Mouse (Mus musculus): ENCODE data around the gene Pigk. TPM values are rescaled to one million over a fixed set of nuclear protein-coding genes. Genes with fewer than 3 reads are reported as not detected.

The Pigk gene
- polyA plus RNA-seq (2015; fragmentation: Nextera tagmentation; extraction: Ambion mirVana), result 32.5 and 36.9 TPM in 2 replicates

DNA sequence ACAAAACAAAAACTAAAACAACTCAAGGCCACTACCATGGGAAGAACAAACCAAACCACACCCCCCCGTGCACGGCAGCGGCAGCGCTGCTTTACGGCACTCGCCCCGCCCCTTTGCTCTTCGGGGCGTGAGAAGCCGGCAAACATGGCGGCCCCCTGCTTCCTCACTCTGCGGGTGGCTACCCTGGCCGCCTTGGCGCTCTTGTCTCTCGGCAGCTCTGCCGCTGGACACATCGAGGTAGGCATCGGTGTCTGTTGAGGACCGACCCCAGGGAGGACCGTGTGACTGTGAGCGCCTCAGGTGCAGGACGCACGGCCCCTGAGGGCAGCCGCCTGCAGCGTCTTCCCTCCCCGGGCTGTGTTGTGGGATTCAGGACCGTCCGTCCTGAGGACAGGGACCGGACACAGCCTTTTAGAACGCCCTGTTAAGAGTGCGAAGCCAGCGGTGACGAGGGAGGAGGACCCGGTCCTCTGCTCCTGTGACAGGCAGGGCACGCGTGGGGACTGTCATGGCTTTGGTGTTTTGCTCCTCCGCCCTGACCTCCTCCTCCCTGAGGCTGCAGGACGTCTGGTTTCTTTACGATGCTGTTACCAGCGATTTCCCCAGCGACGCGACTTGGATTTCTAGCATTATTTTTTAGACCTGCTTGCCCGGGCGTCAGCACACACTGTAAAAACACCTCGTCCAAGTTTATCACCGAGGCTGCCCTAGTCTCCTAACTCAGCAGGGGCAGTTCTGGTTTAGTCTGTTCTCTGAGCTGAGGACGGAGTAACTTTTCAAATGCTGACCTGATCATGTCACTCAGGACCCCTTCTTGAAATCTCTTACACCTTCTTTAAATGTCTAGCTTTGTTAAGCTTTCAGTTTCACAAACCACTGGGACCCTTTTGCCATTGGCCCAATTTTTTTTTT lies at the start of gene Pigk:
TSS of gene Pigk (plus strand) at position 110 of the 912 bp plus-strand sequence.
- peak; percentile 85 for ATAC-seq (replicated peaks; ENCODE audit: insufficient number of reproducible peaks, insufficient read depth, low FRiP score, low read depth)
- H3K9ac ChIP-seq, result peak within 1 kb of the TSS; percentile 77
- no peaks in the 10 kb centered on the region for H3K36me3 ChIP-seq
- peak within 1 kb of the TSS; percentile 82 for H3K4me2 ChIP-seq
- H3K4me1 ChIP-seq (replicated peaks), result peaks cover 7% of the 10 kb centered on the region; the same call in 1 of the 2 replicates
- H3K9me3 ChIP-seq (replicated peaks), result no peaks in the 10 kb centered on the region
- H3K27ac ChIP-seq, result peak within 1 kb of the TSS; percentile 68
- peak within 1 kb of the TSS; percentile 91 for H3K4me3 ChIP-seq
- no peaks in the 10 kb centered on the region for H3K27me3 ChIP-seq
- under 1% methylated on average over 48 of the region's 48 CpGs for WGBS

DNA sequence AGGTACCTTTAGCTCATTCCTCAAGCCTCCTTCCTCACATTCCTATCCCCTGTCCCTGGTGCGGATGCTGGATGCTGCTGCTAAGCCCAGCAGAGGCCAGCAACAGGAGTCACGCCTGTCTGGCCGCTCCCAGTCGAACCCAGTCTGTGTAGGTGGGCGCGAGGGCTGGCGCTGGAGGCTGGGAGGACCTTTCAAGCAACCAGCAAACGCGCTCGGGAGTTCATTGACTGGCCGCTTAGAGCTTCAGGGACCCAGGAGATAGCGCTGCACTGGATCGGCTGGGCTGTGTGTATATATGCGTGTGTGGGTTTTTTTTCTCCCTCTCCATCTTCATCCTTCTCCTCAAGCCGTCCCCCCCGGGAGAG lies 46.9 kb upstream of the Pigk start:
- peaks cover 61% of the 10 kb centered on the region for H3K27me3 ChIP-seq
- no peaks in the 10 kb centered on the region for H3K36me3 ChIP-seq
- peaks cover 10% of the 10 kb centered on the region for H3K4me1 ChIP-seq (replicated peaks)
- ATAC-seq (replicated peaks; ENCODE audit: insufficient number of reproducible peaks, insufficient read depth, low FRiP score, low read depth), result no peak
- no peak overlapping the region for H3K27ac ChIP-seq
- peak overlapping the region; percentile 59 for H3K4me3 ChIP-seq
- H3K9me3 ChIP-seq (replicated peaks), result no peaks in the 10 kb centered on the region
- H3K4me2 ChIP-seq, result peak overlapping the region; percentile 98
- WGBS, result 1% methylated on average over 16 of the region's 16 CpGs
- 0 out of 2 replicates have a peak overlapping the region, but pooled peaks have one; percentile 24 for H3K9ac ChIP-seq

DNA sequence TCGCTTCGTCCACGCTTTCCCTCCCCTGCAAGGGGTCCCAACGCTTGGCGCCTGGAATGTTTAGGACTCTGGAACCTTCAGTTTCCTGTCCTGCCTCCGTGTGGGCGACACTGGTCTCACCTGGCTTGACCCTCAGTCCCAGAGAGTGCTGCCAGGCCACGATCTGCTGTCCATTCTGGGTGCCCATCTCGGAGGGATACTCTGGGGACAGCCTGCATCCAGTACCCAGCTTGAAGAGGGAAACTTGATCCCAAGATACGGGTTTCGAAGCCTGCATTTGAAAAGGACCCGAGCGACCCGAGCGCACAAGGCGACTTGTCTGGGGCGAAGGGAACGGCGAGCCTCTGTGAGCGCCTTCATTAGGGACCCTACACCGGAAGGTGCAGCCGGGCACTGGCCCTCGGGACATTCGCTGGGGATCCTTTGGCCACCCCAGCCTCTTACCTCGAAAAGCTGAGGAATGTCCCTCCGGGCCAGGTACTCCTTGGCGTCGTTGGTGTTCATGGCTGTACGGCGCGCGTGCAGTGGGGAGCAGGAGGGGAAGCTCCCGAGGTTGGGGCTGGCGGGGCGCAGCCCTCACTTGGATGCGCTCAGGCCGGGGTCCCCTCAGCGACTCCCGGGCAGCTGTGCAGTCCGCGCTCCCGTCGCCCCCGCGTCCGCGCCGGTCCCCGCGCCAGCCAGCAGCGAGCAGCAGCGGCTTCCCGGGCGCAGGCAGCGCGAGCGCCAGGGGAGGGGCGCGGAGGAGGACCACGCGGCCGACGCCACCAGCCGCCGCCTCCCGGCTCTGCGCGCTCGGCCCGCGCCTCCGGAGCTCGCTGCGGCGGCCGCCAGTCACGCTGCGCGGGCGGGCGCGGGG lies 46.3 kb upstream of the Pigk start:
- under 1% methylated on average over 81 of the region's 82 CpGs for WGBS
- Histone ChIP-seq H3K27me3 (peaks cover 61% of the 10 kb centered on the region), H3K9ac (peak overlapping the region; percentile 43), H3K9me3 (replicated peaks) (no peaks in the 10 kb centered on the region), H3K4me2 (peak overlapping the region; percentile 98), H3K36me3 (no peaks in the 10 kb centered on the region), H3K27ac (no peak overlapping the region), H3K4me1 (replicated peaks) (peaks cover 10% of the 10 kb centered on the region), H3K4me3 (peak overlapping the region; percentile 59)
- ATAC-seq (replicated peaks; ENCODE audit: insufficient number of reproducible peaks, insufficient read depth, low FRiP score, low read depth), result peak; percentile 58; the same call in 1 of the 2 replicates

DNA sequence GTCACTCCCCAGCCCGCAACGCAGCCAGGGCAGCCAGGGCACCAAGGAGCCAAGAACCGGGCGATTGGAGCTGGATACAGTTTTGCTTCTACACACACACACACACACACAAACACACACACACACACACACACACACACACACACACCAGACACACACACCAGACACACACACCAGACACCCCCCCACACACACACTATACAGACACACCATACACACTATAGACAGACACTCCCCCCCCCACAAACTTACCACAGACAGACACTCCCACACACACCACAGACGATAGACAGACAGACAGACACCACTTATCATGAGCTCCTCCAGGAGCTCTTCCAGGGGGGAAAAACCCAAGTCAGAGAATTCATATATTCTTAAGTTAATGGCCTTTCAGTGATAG lies 45.7 kb upstream of the Pigk start, which contains the start of gene Ak5:
TSS of gene Ak5 (minus strand) at position 122 of the 400 bp plus-strand sequence.
- ATAC-seq (replicated peaks; ENCODE audit: insufficient number of reproducible peaks, insufficient read depth, low FRiP score, low read depth), result 0 out of 2 replicates have a peak, but pooled peaks have one; percentile 11
- Histone ChIP-seq H3K4me2 (peak within 1 kb of the TSS; percentile 98), H3K27me3 (peaks cover 61% of the 10 kb centered on the region), H3K9ac (peak within 1 kb of the TSS; percentile 43), H3K9me3 (replicated peaks) (no peaks in the 10 kb centered on the region), H3K36me3 (no peaks in the 10 kb centered on the region), H3K27ac (no peak within 1 kb of the TSS), H3K4me1 (replicated peaks) (peaks cover 10% of the 10 kb centered on the region), H3K4me3 (peak within 1 kb of the TSS; percentile 59)
- 1% methylated on average over 5 of the region's 5 CpGs for WGBS

DNA sequence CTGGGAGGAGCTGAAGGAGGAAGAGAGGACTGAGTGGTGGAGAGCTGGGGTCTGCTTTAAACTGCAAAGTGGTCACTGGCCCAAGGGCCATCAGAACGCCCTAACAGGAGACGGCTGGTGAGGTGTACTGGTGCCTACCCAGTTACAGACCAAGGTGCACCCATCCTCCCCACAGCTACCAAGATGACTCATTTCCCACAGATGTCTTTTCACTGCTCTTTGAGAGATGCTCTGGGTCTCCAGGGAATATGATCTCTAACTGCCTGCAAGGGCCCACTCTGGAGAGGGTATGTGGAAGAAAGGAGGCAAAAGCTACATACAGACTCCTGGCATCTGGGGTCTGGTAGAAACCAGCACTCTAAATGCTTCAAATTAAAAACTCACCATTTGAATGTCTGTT lies 45.1 kb upstream of the Pigk start:
- Histone ChIP-seq H3K36me3 (no peaks in the 10 kb centered on the region), H3K4me3 (no peak overlapping the region), H3K9ac (no peak overlapping the region), H3K27me3 (peaks cover 56% of the 10 kb centered on the region), H3K27ac (no peak overlapping the region), H3K4me2 (peak overlapping the region; percentile 98), H3K4me1 (replicated peaks) (peaks cover 10% of the 10 kb centered on the region), H3K9me3 (replicated peaks) (no peaks in the 10 kb centered on the region)
- 76% methylated on average over 2 of the region's 2 CpGs for WGBS
- no peak for ATAC-seq (replicated peaks; ENCODE audit: insufficient number of reproducible peaks, insufficient read depth, low FRiP score, low read depth)

DNA sequence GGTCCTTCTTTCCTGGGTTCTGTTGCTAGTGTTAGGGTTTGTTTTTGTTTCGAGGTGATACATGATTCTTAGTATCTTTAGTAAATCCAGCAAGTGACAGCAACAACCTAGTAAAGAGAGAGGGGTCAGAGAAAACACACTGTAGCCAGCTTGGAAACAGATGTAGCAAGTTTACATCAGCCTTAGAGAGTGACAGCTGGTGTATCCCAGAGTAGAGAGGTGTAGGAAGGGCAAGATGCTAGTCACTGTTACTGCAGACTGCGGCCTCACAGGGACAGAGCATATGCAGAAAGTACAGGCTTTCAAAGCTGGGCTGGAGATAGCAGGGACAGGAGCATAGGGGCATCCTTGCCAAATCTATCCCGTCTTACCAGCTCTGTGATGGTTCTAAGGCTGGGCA lies 44.1 kb upstream of the Pigk start:
- no peak for ATAC-seq (replicated peaks; ENCODE audit: insufficient number of reproducible peaks, insufficient read depth, low FRiP score, low read depth)
- Histone ChIP-seq H3K4me3 (no peak overlapping the region), H3K36me3 (no peaks in the 10 kb centered on the region), H3K9me3 (replicated peaks) (no peaks in the 10 kb centered on the region), H3K4me2 (no peak overlapping the region), H3K9ac (no peak overlapping the region), H3K27ac (no peak overlapping the region), H3K4me1 (replicated peaks) (peaks cover 10% of the 10 kb centered on the region), H3K27me3 (peaks cover 52% of the 10 kb centered on the region)
- 71% methylated on average over 3 of the region's 3 CpGs for WGBS

DNA sequence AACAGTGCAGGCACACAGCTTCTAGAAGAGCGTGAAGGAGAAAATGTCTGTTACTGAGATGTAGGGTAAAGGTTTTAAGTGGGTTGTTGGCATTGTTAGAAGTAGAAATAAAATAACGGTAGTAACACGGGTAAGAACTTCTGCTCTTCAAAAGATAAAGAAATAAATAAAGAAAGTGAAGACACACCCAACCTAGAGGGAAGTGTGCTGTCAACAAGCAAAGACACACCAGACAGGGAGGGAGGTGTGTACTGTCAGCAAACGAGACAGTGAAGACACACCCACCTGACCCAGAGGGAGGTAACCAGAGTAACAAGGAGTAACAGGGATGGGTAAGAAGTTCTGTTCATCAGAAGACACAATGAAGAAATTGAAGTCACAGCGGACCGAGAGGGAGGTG lies 39.2 kb upstream of the Pigk start:
- no peaks in the 10 kb centered on the region for H3K9me3 ChIP-seq (replicated peaks)
- H3K4me1 ChIP-seq (replicated peaks), result no peaks in the 10 kb centered on the region
- H3K9ac ChIP-seq, result no peak overlapping the region
- peaks cover 7% of the 10 kb centered on the region; the same call in 1 of the 2 replicates for H3K27me3 ChIP-seq
- H3K27ac ChIP-seq, result no peak overlapping the region
- H3K4me3 ChIP-seq, result no peak overlapping the region
- H3K36me3 ChIP-seq, result no peaks in the 10 kb centered on the region
- WGBS, result 60% methylated on average over 6 of the region's 6 CpGs
- ATAC-seq (replicated peaks; ENCODE audit: insufficient number of reproducible peaks, insufficient read depth, low FRiP score, low read depth), result no peak
- H3K4me2 ChIP-seq, result no peak overlapping the region

DNA sequence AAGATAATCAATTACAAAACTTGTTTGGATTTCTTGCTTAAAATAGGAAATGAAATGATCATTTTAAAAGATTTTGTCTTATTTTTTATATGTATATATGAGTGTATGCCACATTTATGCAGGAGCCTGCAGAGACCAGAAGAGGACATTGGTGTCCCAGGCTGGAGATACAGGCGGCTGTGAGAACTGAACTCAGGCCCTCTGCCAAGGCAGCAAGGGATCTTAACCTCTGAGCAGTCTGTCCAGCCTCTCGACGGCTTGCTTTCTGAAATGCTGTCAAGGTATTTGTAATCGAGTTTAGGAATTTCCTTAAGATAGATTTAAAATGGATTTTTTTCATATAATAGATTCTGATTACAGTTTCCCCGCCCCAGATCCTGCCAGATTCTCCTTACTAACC lies 25.4 kb upstream of the Pigk start:
- Histone ChIP-seq H3K36me3 (no peaks in the 10 kb centered on the region), H3K4me1 (replicated peaks) (no peaks in the 10 kb centered on the region), H3K27me3 (no peaks in the 10 kb centered on the region), H3K9ac (no peak overlapping the region), H3K4me2 (no peak overlapping the region), H3K4me3 (no peak overlapping the region), H3K9me3 (replicated peaks) (no peaks in the 10 kb centered on the region), H3K27ac (no peak overlapping the region)
- 70% methylated on average over 5 of the region's 5 CpGs for WGBS
- no peak for ATAC-seq (replicated peaks; ENCODE audit: insufficient number of reproducible peaks, insufficient read depth, low FRiP score, low read depth)

DNA sequence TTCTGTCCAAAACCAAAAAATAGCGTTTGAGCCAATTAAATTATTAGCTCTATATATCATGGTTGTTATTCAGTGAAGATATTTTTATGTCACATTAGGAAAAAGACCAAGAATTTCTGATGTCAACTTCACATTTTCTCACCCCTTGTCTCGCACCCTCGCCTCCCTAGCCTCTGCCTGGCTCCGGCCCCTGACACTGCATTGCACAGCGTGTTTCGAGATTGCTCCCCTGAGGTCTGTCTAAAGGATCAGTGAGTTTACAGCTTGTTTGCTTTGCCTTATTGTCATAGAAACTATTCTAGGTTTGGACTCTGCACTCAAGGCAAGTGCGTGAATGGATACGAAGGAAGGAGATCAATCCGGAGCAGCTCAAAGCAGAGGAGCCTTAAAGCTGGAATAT lies 24.8 kb upstream of the Pigk start:
- 69% methylated on average over 9 of the region's 9 CpGs for WGBS
- no peaks in the 10 kb centered on the region for H3K27me3 ChIP-seq
- H3K27ac ChIP-seq, result no peak overlapping the region
- no peak for ATAC-seq (replicated peaks; ENCODE audit: insufficient number of reproducible peaks, insufficient read depth, low FRiP score, low read depth)
- H3K9ac ChIP-seq, result no peak overlapping the region
- H3K9me3 ChIP-seq (replicated peaks), result no peaks in the 10 kb centered on the region
- no peak overlapping the region for H3K4me2 ChIP-seq
- no peaks in the 10 kb centered on the region for H3K4me1 ChIP-seq (replicated peaks)
- H3K4me3 ChIP-seq, result no peak overlapping the region
- H3K36me3 ChIP-seq, result no peaks in the 10 kb centered on the region

DNA sequence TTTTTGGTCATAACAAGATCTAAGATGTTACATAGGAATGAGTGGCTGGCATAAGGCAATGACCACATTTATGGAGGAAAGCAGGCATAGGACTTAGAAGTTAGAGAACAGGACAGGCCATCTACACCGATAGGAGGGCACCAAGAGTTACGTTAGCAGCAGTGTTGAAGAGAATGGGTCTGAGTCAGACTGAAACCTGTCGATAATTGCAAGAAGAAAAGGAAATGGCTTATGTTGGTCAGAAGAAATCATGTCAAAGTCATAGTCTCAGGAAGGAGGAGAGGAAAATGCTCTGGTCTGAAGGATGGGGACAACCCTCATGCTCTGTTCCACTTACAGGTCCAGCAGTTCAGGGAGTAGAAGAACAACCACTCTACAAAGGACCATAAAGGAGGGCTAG lies 18.9 kb upstream of the Pigk start:
- Histone ChIP-seq H3K27me3 (no peaks in the 10 kb centered on the region), H3K4me3 (no peak overlapping the region), H3K27ac (no peak overlapping the region), H3K4me1 (replicated peaks) (no peaks in the 10 kb centered on the region), H3K9me3 (replicated peaks) (no peaks in the 10 kb centered on the region), H3K4me2 (no peak overlapping the region), H3K36me3 (no peaks in the 10 kb centered on the region), H3K9ac (no peak overlapping the region)
- 86% methylated on average over 3 of the region's 3 CpGs for WGBS
- no peak for ATAC-seq (replicated peaks; ENCODE audit: insufficient number of reproducible peaks, insufficient read depth, low FRiP score, low read depth)

DNA sequence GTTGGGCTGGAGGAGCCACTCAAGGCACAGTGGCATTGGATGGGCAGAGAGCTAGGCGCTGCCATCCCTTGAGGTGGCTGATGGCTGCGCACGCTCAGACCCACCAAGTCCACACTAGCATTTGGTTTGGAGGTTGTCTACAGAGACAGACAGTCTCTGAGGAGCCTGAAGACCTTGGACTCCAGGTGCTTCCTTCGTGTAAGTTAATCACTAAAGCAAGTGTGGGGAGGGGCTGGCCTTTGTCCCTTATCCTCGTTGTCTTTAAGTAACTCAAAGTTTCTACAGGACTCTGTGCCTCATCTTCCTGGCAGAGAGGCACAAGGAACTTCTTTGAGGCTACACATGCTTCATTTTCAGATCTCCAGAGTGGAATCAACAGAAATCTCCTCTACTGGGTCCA lies 15.9 kb upstream of the Pigk start:
- no peak for ATAC-seq (replicated peaks; ENCODE audit: insufficient number of reproducible peaks, insufficient read depth, low FRiP score, low read depth)
- H3K27ac ChIP-seq, result no peak overlapping the region
- WGBS, result 85% methylated on average over 5 of the region's 5 CpGs

More for the DNA sequence above, 15.9 kb upstream of the Pigk start:
- Histone ChIP-seq H3K27me3 (no peaks in the 10 kb centered on the region), H3K9me3 (replicated peaks) (no peaks in the 10 kb centered on the region), H3K4me3 (no peak overlapping the region), H3K9ac (no peak overlapping the region), H3K36me3 (no peaks in the 10 kb centered on the region), H3K4me2 (no peak overlapping the region), H3K4me1 (replicated peaks) (no peaks in the 10 kb centered on the region)
